8 mouse cellular contexts compared by ENCODE assay signal in genomic region chr2:156421381-156422110, GRCm38 (mm10). TPM values are rescaled to one million over a fixed set of nuclear protein-coding genes. Genes with fewer than 3 reads are reported as not detected.
DNase-seq lines count a peak whose midpoint lies in the region; ATAC-seq and TF ChIP-seq lines count a peak whose summit lies in the region.

No protein-coding gene starts in this region.

- WGBS in heart, embryonic 12.5 days = under 1% methylated on average over 36 of the region's 36 CpGs
- 2% methylated on average over 36 of the region's 36 CpGs for WGBS in bone marrow, adult 2 months
- WGBS in forebrain, embryonic 16.5 days = 1% methylated on average over 36 of the region's 36 CpGs
- under 1% methylated on average over 35 of the region's 36 CpGs for WGBS in kidney, embryonic 15.5 days
- WGBS in liver, postnatal 0 days (ENCODE audit: insufficient replicate concordance) = 1% methylated on average over 36 of the region's 36 CpGs
- WGBS in neural tube, embryonic 12.5 days = under 1% methylated on average over 36 of the region's 36 CpGs

- no peak overlapping the region for H3K27ac ChIP-seq in heart, embryonic 12.5 days (ENCODE audit: poor library complexity, severe bottlenecking)
- no peak overlapping the region for H3K27ac ChIP-seq in bone marrow, adult 2 months (ENCODE audit: control insufficient read depth, insufficient read depth, low read depth, low read length, poor library complexity)
- peak overlapping the region; percentile 92 for H3K27ac ChIP-seq in forebrain, embryonic 16.5 days (ENCODE audit: low read length)
- no peak overlapping the region for H3K27ac ChIP-seq in kidney, embryonic 15.5 days
- no peak overlapping the region for H3K27ac ChIP-seq in liver, postnatal 0 days (ENCODE audit: low read depth)
- peak overlapping the region; percentile 23; the same call in 1 of the 2 replicates for H3K27ac ChIP-seq in neural tube, embryonic 12.5 days

- TF ChIP-seq POLR2A in bone marrow, adult 2 months (IDR thresholded peaks at IDR 0.05; ENCODE audit: borderline replicate concordance, control insufficient read depth, low read depth, low read length) = no peak

- peak overlapping the region; percentile 64 for H3K4me3 ChIP-seq in heart, embryonic 12.5 days
- peak overlapping the region; percentile 61 for H3K4me3 ChIP-seq in bone marrow, adult 2 months (replicated peaks; ENCODE audit: control insufficient read depth, low read depth, low read length)
- peak overlapping the region; percentile 70 for H3K4me3 ChIP-seq in forebrain, embryonic 16.5 days (replicated peaks; ENCODE audit: low read length)
- H3K4me3 ChIP-seq in kidney, embryonic 15.5 days (replicated peaks) = peak overlapping the region; percentile 55
- peak overlapping the region; percentile 57 for H3K4me3 ChIP-seq in liver, postnatal 0 days (ENCODE audit: low read depth, low read length)
- peak overlapping the region; percentile 53 for H3K4me3 ChIP-seq in neural tube, embryonic 12.5 days

- H3K27me3 ChIP-seq in heart, embryonic 12.5 days (replicated peaks) = peaks cover 48% of the 10 kb centered on the region
- H3K27me3 ChIP-seq in forebrain, embryonic 16.5 days (replicated peaks; ENCODE audit: control insufficient read depth, insufficient read depth, low read length) = peaks cover 2% of the 10 kb centered on the region; the same call in 1 of the 2 replicates
- peaks cover 65% of the 10 kb centered on the region for H3K27me3 ChIP-seq in kidney, embryonic 15.5 days
- peaks cover 42% of the 10 kb centered on the region for H3K27me3 ChIP-seq in liver, postnatal 0 days (ENCODE audit: insufficient read depth, low read length)
- H3K27me3 ChIP-seq in neural tube, embryonic 12.5 days (replicated peaks) = peaks cover 51% of the 10 kb centered on the region

- H3K4me2 ChIP-seq in heart, embryonic 12.5 days = peak overlapping the region; percentile 100
- H3K4me2 ChIP-seq in forebrain, embryonic 16.5 days (ENCODE audit: low read length) = peak overlapping the region; percentile 77
- peak overlapping the region; percentile 93 for H3K4me2 ChIP-seq in kidney, embryonic 15.5 days
- H3K4me2 ChIP-seq in liver, postnatal 0 days (ENCODE audit: low read depth, low read length) = peak overlapping the region; percentile 89
- peak overlapping the region; percentile 96 for H3K4me2 ChIP-seq in neural tube, embryonic 12.5 days (replicated peaks)

- H3K4me1 ChIP-seq in heart, embryonic 12.5 days (replicated peaks) = peaks cover 17% of the 10 kb centered on the region
- H3K4me1 ChIP-seq in bone marrow, adult 2 months (ENCODE audit: control insufficient read depth, insufficient read depth, low read length) = peaks cover 4% of the 10 kb centered on the region; the same call in 1 of the 2 replicates
- peaks cover 19% of the 10 kb centered on the region for H3K4me1 ChIP-seq in forebrain, embryonic 16.5 days (replicated peaks; ENCODE audit: control insufficient read depth, insufficient read depth, low read length)
- peaks cover 17% of the 10 kb centered on the region for H3K4me1 ChIP-seq in kidney, embryonic 15.5 days
- peaks cover 10% of the 10 kb centered on the region for H3K4me1 ChIP-seq in liver, postnatal 0 days (ENCODE audit: insufficient read depth)
- peaks cover 14% of the 10 kb centered on the region for H3K4me1 ChIP-seq in neural tube, embryonic 12.5 days

- intact Hi-C loops in heart, postnatal 25 days (cut with DNase I) = loop anchor here (5.0 kb wide), 3 partner anchors 41 to 91 kb away; no protein-coding TSS in a partner anchor

- H3K9ac ChIP-seq in heart, embryonic 12.5 days = peak overlapping the region; percentile 75
- peak overlapping the region; percentile 84 for H3K9ac ChIP-seq in forebrain, embryonic 16.5 days (replicated peaks; ENCODE audit: low read depth, low read length)
- peak overlapping the region; percentile 53 for H3K9ac ChIP-seq in kidney, embryonic 15.5 days
- peak overlapping the region; percentile 62; the same call in 1 of the 2 replicates for H3K9ac ChIP-seq in liver, postnatal 0 days (replicated peaks)
- H3K9ac ChIP-seq in neural tube, embryonic 12.5 days = peak overlapping the region; percentile 67

- no peak for TF ChIP-seq EP300 in liver, postnatal 0 days (IDR thresholded peaks at IDR 0.05; ENCODE audit: low read depth)

- H3K9me3 ChIP-seq in heart, embryonic 12.5 days (replicated peaks) = no peaks in the 10 kb centered on the region
- H3K9me3 ChIP-seq in forebrain, embryonic 16.5 days (ENCODE audit: control insufficient read depth, low read length) = no peaks in the 10 kb centered on the region
- no peaks in the 10 kb centered on the region for H3K9me3 ChIP-seq in kidney, embryonic 15.5 days (replicated peaks)
- no peaks in the 10 kb centered on the region for H3K9me3 ChIP-seq in liver, postnatal 0 days (ENCODE audit: low read length)
- H3K9me3 ChIP-seq in neural tube, embryonic 12.5 days = no peaks in the 10 kb centered on the region

- no peaks in the 10 kb centered on the region for H3K36me3 ChIP-seq in heart, embryonic 12.5 days
- H3K36me3 ChIP-seq in forebrain, embryonic 16.5 days (ENCODE audit: control insufficient read depth, insufficient read depth) = no peaks in the 10 kb centered on the region
- no peaks in the 10 kb centered on the region for H3K36me3 ChIP-seq in kidney, embryonic 15.5 days
- H3K36me3 ChIP-seq in liver, postnatal 0 days (replicated peaks; ENCODE audit: insufficient read depth, low read length) = no peaks in the 10 kb centered on the region
- H3K36me3 ChIP-seq in neural tube, embryonic 12.5 days = no peaks in the 10 kb centered on the region

- DNase-seq in heart, postnatal 25 days (ENCODE audit: low spot score) = no peak
- DNase-seq in liver, postnatal 0 days = peak; percentile 27
- DNase-seq in thymus, postnatal 36 days = peak; percentile 52 to 69

- ATAC-seq in heart, embryonic 12.5 days (ENCODE audit: insufficient number of reproducible peaks, low FRiP score) = peak; percentile 70
- peak; percentile 79 for ATAC-seq in forebrain, embryonic 16.5 days
- ATAC-seq in kidney, embryonic 15.5 days (replicated peaks; ENCODE audit: low FRiP score) = peak; percentile 60
- ATAC-seq in liver, postnatal 0 days = peak; percentile 37; the same call in 1 of the 2 replicates
- peak; percentile 78 for ATAC-seq in neural tube, embryonic 12.5 days (ENCODE audit: low FRiP score, low read depth)

- no peak for TF ChIP-seq CTCF in bone marrow, adult 2 months (IDR thresholded peaks at IDR 0.05; ENCODE audit: control insufficient read depth, insufficient read depth, low read length)
- TF ChIP-seq CTCF in liver, postnatal 0 days (IDR thresholded peaks at IDR 0.05; ENCODE audit: low read depth) = no peak

RNA-seq across cellular contexts. Expression of gene Epb41l1, which starts 0.8 kb away (rescaled TPM):
- 1.2 and 1.4 TPM in 2 replicates for polyA plus RNA-seq in heart, embryonic 12.5 days (2016; fragmentation: Nextera tagmentation; extraction: Ambion mirVana)
- 1 to 10 TPM; 7.0 to 7.3 TPM for total RNA-seq in heart, postnatal 25 days (2021)
- polyA plus RNA-seq in bone marrow, adult 2 months (2011; ENCODE audit: insufficient read depth, insufficient read length, low replicate concordance, missing spikeins) = 1.7 and 9.1 TPM in 2 replicates
- 10.7 and 15.5 TPM in 2 replicates for polyA plus RNA-seq in forebrain, embryonic 16.5 days (2015; fragmentation: Nextera tagmentation; extraction: Ambion mirVana)
- 2.3 and 2.8 TPM in 2 replicates for polyA plus RNA-seq in kidney, embryonic 15.5 days (2015; fragmentation: Nextera tagmentation; extraction: Ambion mirVana)
- 0.49 and 0.51 TPM in 2 replicates for polyA plus RNA-seq in liver, postnatal 0 days (2015; fragmentation: Nextera tagmentation; extraction: Ambion mirVana)
- polyA plus RNA-seq in neural tube, embryonic 12.5 days (2016; fragmentation: Nextera tagmentation; extraction: Ambion mirVana) = 5.0 and 5.1 TPM in 2 replicates

Comparison
In these comparisons a context has a peak if more than half of its experiments do, and no peak if none do; other contexts are left out.
1. H3K27ac ChIP-seq: peak in forebrain, embryonic 16.5 days (single experiment) and neural tube, embryonic 12.5 days (single experiment); none in heart, embryonic 12.5 days (single experiment), bone marrow, adult 2 months (single experiment), kidney, embryonic 15.5 days (single experiment) and liver, postnatal 0 days (single experiment).
2. Peak in every context shown above with its lines, with median percentiles within 50 percentile points of each other: ATAC-seq, H3K4me2 ChIP-seq, H3K4me3 ChIP-seq and H3K9ac ChIP-seq.